Mouse (Mus musculus) brain, embryonic 14.5 days (tissue): ENCODE data around the gene Tpm3. TPM values are rescaled to one million over a fixed set of nuclear protein-coding genes. Genes with fewer than 3 reads are reported as not detected.

Source experiments
- DNase-seq: peaks from one replicate; pipeline ENCODE4 v3.0.0-alpha.2; 2011; ENCODE audit warnings: low read depth
- CTCF ChIP-seq: fragments of 200-500 bp; IDR thresholded peaks from 2 replicates; pipeline ENCODE4 v1.5.1; 2012; ENCODE audit warnings: inconsistent platforms, mild to moderate bottlenecking, moderate library complexity, borderline replicate concordance; ENCODE audit not compliant: insufficient read depth, insufficient read length; ENCODE audit errors: extremely low read depth
- POLR2A ChIP-seq: fragments of 200-500 bp; IDR thresholded peaks from 2 replicates; pipeline ENCODE4 v1.6.1; 2012; ENCODE audit warnings: mild to moderate bottlenecking, inconsistent platforms, borderline replicate concordance; ENCODE audit not compliant: poor library complexity, insufficient read depth, insufficient read length, severe bottlenecking; ENCODE audit errors: extremely low read depth
- polyA plus RNA-seq: library from polyadenylated mRNA; depleted of rRNA; stranded (reverse); fragments of >200 nt; gene quantifications from 2 replicates; pipeline ENCODE4 v1.2.3, GENCODE M21; 2012; rRNA removed

Tpm3 gene
- 205 and 222 TPM in 2 replicates for polyA plus RNA-seq

DNA sequence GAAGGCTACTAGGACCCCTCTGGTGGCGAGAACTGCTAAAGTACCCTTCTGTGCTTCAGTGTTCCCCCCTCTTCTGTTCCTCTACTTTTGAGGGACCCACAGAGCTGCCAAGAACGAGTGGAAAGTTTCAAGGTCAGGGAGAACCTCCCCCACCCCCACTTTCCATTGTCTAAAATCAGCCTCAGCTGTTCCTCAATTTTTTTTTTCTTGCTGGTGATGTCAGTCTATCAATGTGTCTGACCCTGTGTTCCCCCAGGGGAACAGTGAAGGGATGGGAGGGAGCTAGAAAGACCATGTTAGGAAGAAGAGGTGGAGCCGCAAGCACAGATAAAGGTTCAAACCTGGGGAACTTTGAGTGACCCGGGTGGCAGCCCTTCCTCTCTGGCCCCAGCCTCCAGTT lies at the start of gene Tpm3:
Gene Tpm3, plus strand, starts transcription at position 356 of the 400 bp plus-strand sequence.
- no peak for DNase-seq
- TF ChIP-seq CTCF (no peak), POLR2A (no peak)

GRCm38 (mm10) chr3:90034653-90035052 lies 37.8 kb upstream of the Tpm3 start:
- DNase-seq = no peak
- TF ChIP-seq CTCF (no peak), POLR2A (no peak)

- TF ChIP-seq CTCF (no peak), POLR2A (no peak)
- DNase-seq = no peak
Observed at GRCm38 (mm10) chr3:90036263-90036662, 36.2 kb upstream of the Tpm3 start.

- DNase-seq = no peak
- TF ChIP-seq POLR2A (no peak), CTCF (no peak)
Observed at GRCm38 (mm10) chr3:90049691-90050090, 22.8 kb upstream of the Tpm3 start.

GRCm38 (mm10) chr3:90051441-90052350 lies 20.8 kb upstream of the Tpm3 start, which contains the start of gene 4933434E20Rik:
TSS of gene 4933434E20Rik (plus strand) at chr3:90051636.
- TF ChIP-seq CTCF (no peak), POLR2A (no peak)
- peak; percentile 75 for DNase-seq

- no peak for TF ChIP-seq CTCF
- TF ChIP-seq POLR2A = peak; percentile 84
- DNase-seq = peak; percentile 100
Observed at GRCm38 (mm10) chr3:90052351-90053241, 19.9 kb upstream of the Tpm3 start, which contains the start of gene Ubap2l. TSS of gene Ubap2l (minus strand) at chr3:90052628.

GRCm38 (mm10) chr3:90061549-90061948 lies 10.9 kb upstream of the Tpm3 start:
- TF ChIP-seq CTCF (no peak), POLR2A (no peak)
- no peak for DNase-seq

GRCm38 (mm10) chr3:90062539-90062938 lies 9.9 kb upstream of the Tpm3 start:
- no peak for TF ChIP-seq POLR2A
- no peak for TF ChIP-seq CTCF
- no peak for DNase-seq

GRCm38 (mm10) chr3:90064383-90064782 lies 8.1 kb upstream of the Tpm3 start:
- DNase-seq = no peak
- TF ChIP-seq CTCF = peak; percentile 6; the same call in 1 of the 2 replicates
- no peak for TF ChIP-seq POLR2A

- peak; percentile 54 for DNase-seq
- TF ChIP-seq CTCF = peak; percentile 73; the same call in 1 of the 2 replicates
- no peak for TF ChIP-seq POLR2A
Observed at GRCm38 (mm10) chr3:90065553-90065952, 6.9 kb upstream of the Tpm3 start.

- TF ChIP-seq POLR2A (no peak), CTCF (no peak)
- no peak for DNase-seq
Observed at GRCm38 (mm10) chr3:90067851-90068250, 4.6 kb upstream of the Tpm3 start.
